Mouse (Mus musculus) CH12.LX (cell line): ENCODE data around the gene Mrpl39. TPM values are rescaled to one million over a fixed set of nuclear protein-coding genes. Genes with fewer than 3 reads are reported as not detected.

ENCODE experiments used
- DNase-seq: peaks from one replicate; pipeline ENCODE4 v3.0.0-alpha.2; 2013; ENCODE audit errors: extremely low read depth
- H3K27ac ChIP-seq: 2 replicates; pipeline ENCODE4 v1.5.1; 2012; ENCODE audit warnings: low read depth, mild to moderate bottlenecking, control low read depth, moderate library complexity; ENCODE audit not compliant: insufficient read depth
- H3K27me3 ChIP-seq: replicated peaks from 2 replicates; pipeline ENCODE3; 2012; ENCODE audit warnings: inconsistent platforms
- H3K36me3 ChIP-seq, 2 experiments: replicated peaks in 1 of 2; 2 replicates each; pipeline versions ENCODE3 to v1.6.1; 2012; ENCODE audit warnings: inconsistent platforms in 1 of 2, low read length in 1 of 2, mild to moderate bottlenecking in 1 of 2, mixed read lengths in 1 of 2, moderate library complexity in 1 of 2; ENCODE audit not compliant: control insufficient read depth in 1 of 2, insufficient read depth in 1 of 2
- H3K4me1 ChIP-seq, 2 experiments: 2 replicates each; pipeline ENCODE4 v1.6.1; 2012; ENCODE audit warnings: inconsistent platforms in 1 of 2, moderate library complexity in 1 of 2; ENCODE audit not compliant: insufficient read depth in 2 of 2, control insufficient read depth in 1 of 2
- H3K4me2 ChIP-seq: 2 replicates; pipeline ENCODE4 v1.6.1; 2012; ENCODE audit warnings: low read depth, mild to moderate bottlenecking, control low read depth; ENCODE audit not compliant: poor library complexity, insufficient read depth, severe bottlenecking
- H3K4me3 ChIP-seq, 3 experiments: fragments of 150-350 bp in 1 of 3; sonication (generic) in 1 of 3; replicated peaks in 1 of 3; 2 replicates each; pipeline versions ENCODE3 to v1.5.1; 2011 to 2012; ENCODE audit warnings: low read depth in 2 of 3, low read length in 2 of 3, mild to moderate bottlenecking in 2 of 3, moderate library complexity in 2 of 3, control low read depth in 1 of 3, improper control_type of control experiment in 1 of 3, inconsistent platforms in 1 of 3, mixed read lengths in 1 of 3; ENCODE audit not compliant: poor library complexity in 1 of 3
- H3K79me2 ChIP-seq: replicated peaks from 2 replicates; pipeline ENCODE4 v1.6.1; 2012; ENCODE audit warnings: mild to moderate bottlenecking, moderate library complexity; ENCODE audit not compliant: control insufficient read depth, poor library complexity, insufficient read depth, severe bottlenecking; ENCODE audit errors: extremely low read depth
- H3K9ac ChIP-seq: 2 replicates; pipeline ENCODE4 v1.6.1; 2012; ENCODE audit warnings: low read depth, mild to moderate bottlenecking, control low read depth, moderate library complexity; ENCODE audit not compliant: insufficient read depth
- H3K9me3 ChIP-seq: replicated peaks from 2 replicates; pipeline ENCODE3; 2012; ENCODE audit warnings: low read length, inconsistent platforms, mixed read lengths
- BHLHE40 ChIP-seq: IDR thresholded peaks from 2 replicates; pipeline ENCODE4 v1.6.1; 2011; ENCODE audit warnings: mild to moderate bottlenecking, low read depth, low read length, improper control_type of control experiment
- CTCF ChIP-seq, 2 experiments: IDR thresholded peaks in 1 of 2; conservative IDR thresholded peaks in 1 of 2; 2 replicates each; pipeline ENCODE4 v1.5.1; 2011 to 2012; ENCODE audit warnings: low read depth in 2 of 2, low read length in 2 of 2, improper control_type of control experiment in 1 of 2, inconsistent platforms in 1 of 2, mild to moderate bottlenecking in 1 of 2, moderate library complexity in 1 of 2
- E2F4 ChIP-seq: IDR thresholded peaks from 2 replicates; pipeline ENCODE4 v1.6.1; 2011; ENCODE audit warnings: low read depth, low read length, improper control_type of control experiment; ENCODE audit not compliant: insufficient replicate concordance
- GABPA ChIP-seq: IDR thresholded peaks from 2 replicates; pipeline ENCODE4 v1.6.1; 2012; ENCODE audit warnings: low read depth, low read length, improper control_type of control experiment, inconsistent platforms; ENCODE audit not compliant: insufficient replicate concordance
- IRF4 ChIP-seq: IDR thresholded peaks from 2 replicates; pipeline ENCODE4 v1.6.1; 2014; ENCODE audit warnings: low read depth, mild to moderate bottlenecking, inconsistent platforms, low read length, improper control_type of control experiment
- KAT2A ChIP-seq: IDR thresholded peaks from 2 replicates; pipeline ENCODE4 v1.6.1; 2012; ENCODE audit warnings: low read length, improper control_type of control experiment, inconsistent platforms; ENCODE audit not compliant: insufficient replicate concordance
- MAFK ChIP-seq: IDR thresholded peaks from 2 replicates; pipeline ENCODE4 v1.6.1; 2011; ENCODE audit warnings: low read length, improper control_type of control experiment; ENCODE audit not compliant: insufficient replicate concordance
- MAX ChIP-seq: IDR thresholded peaks from 2 replicates; pipeline ENCODE4 v1.6.1; 2011; ENCODE audit warnings: low read length, improper control_type of control experiment
- MAZ ChIP-seq: IDR thresholded peaks from 2 replicates; pipeline ENCODE4 v1.6.1; 2012; ENCODE audit warnings: low read depth, mild to moderate bottlenecking, inconsistent platforms, low read length, improper control_type of control experiment, moderate library complexity
- MEF2A ChIP-seq: IDR thresholded peaks from 2 replicates; pipeline ENCODE4 v1.6.1; 2014; ENCODE audit warnings: low read depth, mild to moderate bottlenecking, inconsistent platforms, low read length, improper control_type of control experiment, borderline replicate concordance
- MYC ChIP-seq: IDR thresholded peaks from 2 replicates; pipeline ENCODE4 v1.6.1; 2011; ENCODE audit warnings: low read depth, mild to moderate bottlenecking, improper control_type of control experiment, low read length
- NELFE ChIP-seq: IDR thresholded peaks from 2 replicates; pipeline ENCODE4 v1.6.1; 2011; ENCODE audit warnings: low read depth, low read length, improper control_type of control experiment
- PAX5 ChIP-seq: IDR thresholded peaks from 2 replicates; pipeline ENCODE4 v1.6.1; 2012; ENCODE audit warnings: low read length, inconsistent platforms, mixed read lengths
- POLR2A ChIP-seq: IDR thresholded peaks from 2 replicates; pipeline ENCODE4 v1.6.1; 2011; ENCODE audit warnings: low read depth, mild to moderate bottlenecking, improper control_type of control experiment, low read length
- POLR2AphosphoS2 ChIP-seq: IDR thresholded peaks from 2 replicates; pipeline ENCODE4 v1.6.1; 2011; ENCODE audit warnings: low read depth, low read length, improper control_type of control experiment
- RAD21 ChIP-seq: IDR thresholded peaks from 2 replicates; pipeline ENCODE4 v1.6.1; 2011; ENCODE audit warnings: low read depth, mild to moderate bottlenecking, low read length, improper control_type of control experiment, moderate library complexity
- RCOR1 ChIP-seq: conservative IDR thresholded peaks from 2 replicates; pipeline ENCODE4 v1.6.1; 2012; ENCODE audit warnings: low read depth, mild to moderate bottlenecking, inconsistent platforms, low read length, improper control_type of control experiment
- TCF12 ChIP-seq: IDR thresholded peaks from 2 replicates; pipeline ENCODE4 v1.6.1; 2014; ENCODE audit warnings: low read depth, mild to moderate bottlenecking, inconsistent platforms, low read length, improper control_type of control experiment
- USF1 ChIP-seq: IDR thresholded peaks from 2 replicates; pipeline ENCODE4 v1.6.1; 2014; ENCODE audit warnings: low read depth, mild to moderate bottlenecking, inconsistent platforms, low read length, improper control_type of control experiment
- USF2 ChIP-seq: conservative IDR thresholded peaks from 2 replicates; pipeline ENCODE4 v1.6.1; 2011; ENCODE audit warnings: low read depth, low read length, improper control_type of control experiment
- ZC3H11A ChIP-seq: IDR thresholded peaks from 2 replicates; pipeline ENCODE4 v1.6.1; 2012; ENCODE audit warnings: low read depth, mild to moderate bottlenecking, inconsistent platforms, low read length, improper control_type of control experiment
- ZNF384 ChIP-seq: IDR thresholded peaks from 2 replicates; pipeline ENCODE4 v1.6.1; 2012; ENCODE audit warnings: low read depth, low read length, improper control_type of control experiment, inconsistent platforms
- dilution Hi-C: fragments of 300-500 bp; cut with MboI; formaldehyde crosslinking; loops from 2 replicates; pipeline ENCODE4 v1.14.3; 2020; ENCODE audit warnings: low sequenced_read_pairs; ENCODE audit not compliant: extremely low pct_unique_long_range_greater_than_20kb, extremely low pct_ligation_motif_present
- in situ Hi-C: fragments of 300-500 bp; cut with MboI; formaldehyde crosslinking; loops from 3 replicates; pipeline ENCODE4 v1.14.3; 2019; ENCODE audit warnings: low sequenced_read_pairs, low pct_ligation_motif_present, low pct_unique_long_range_greater_than_20kb, mixed read lengths
- polyA plus RNA-seq: library from polyadenylated mRNA; unstranded; fragments of >175 nt; gene quantifications from 2 replicates; pipeline ENCODE4 v1.2.1, GENCODE M21; 2012; ENCODE audit warnings: low read depth; ENCODE audit not compliant: insufficient read length
- total RNA-seq, 2 experiments: library from RNA; depleted of rRNA; stranded (reverse); fragments of 300-350 nt in 1 of 2; fragments of >200 nt in 1 of 2; gene quantifications; 2 replicates each; pipeline ENCODE4 v1.2.3; 2012 to 2014

The Mrpl39 gene
- total and polyA plus RNA-seq, 3 experiments, result 102 to 123 (median 110) TPM

GRCm38 (mm10) chr16:84734806-84735165 is 756 bp downstream of the Mrpl39 start:
- no peaks in the 10 kb centered on the region for H3K27me3 ChIP-seq
- peak overlapping the region; percentile 78 for H3K9ac ChIP-seq
- in situ Hi-C loops (loop anchor here (10.0 kb wide), 1 partner anchor 100 kb away; the partner anchor contains the start of genes Atp5j and Gabpa), dilution Hi-C loops (no loop called here)
- no peaks in the 10 kb centered on the region for H3K9me3 ChIP-seq
- H3K4me2 ChIP-seq, result peak overlapping the region; percentile 100; the same call in 1 of the 2 replicates
- no peak overlapping the region for H3K27ac ChIP-seq
- H3K4me3 ChIP-seq, result peak overlapping the region; percentile 68 to 98 (median 86)
- peaks cover 16% of the 10 kb centered on the region for H3K79me2 ChIP-seq
- peaks cover 7 to 25% of the 10 kb centered on the region in 2 experiments for H3K4me1 ChIP-seq
- peak; percentile 17 for DNase-seq
- TF ChIP-seq PAX5, result no peak
- no peak for TF ChIP-seq TCF12
- no peak for TF ChIP-seq KAT2A
- TF ChIP-seq IRF4, result no peak
- no peak for TF ChIP-seq USF1
- no peak for TF ChIP-seq RCOR1
- no peak for TF ChIP-seq ZNF384
- no peak for TF ChIP-seq ZC3H11A
- no peak for TF ChIP-seq POLR2A
- no peak for TF ChIP-seq MAX
- TF ChIP-seq E2F4, result no peak
- no peak for TF ChIP-seq POLR2AphosphoS2
- no peak for TF ChIP-seq USF2
- no peak for TF ChIP-seq BHLHE40
- TF ChIP-seq NELFE, result no peak
- no peak for TF ChIP-seq MAFK
- TF ChIP-seq MAZ, result no peak
- TF ChIP-seq MYC, result no peak
- no peak for TF ChIP-seq CTCF (conservative IDR thresholded peaks at IDR 0.05 in 1 of 2, IDR thresholded peaks at IDR 0.05 in 1 of 2; ENCODE audit: low read depth in 2 of 2, low read length in 2 of 2)
- TF ChIP-seq GABPA, result no peak
- peaks cover 28 to 39% of the 10 kb centered on the region in 2 experiments for H3K36me3 ChIP-seq

GRCm38 (mm10) chr16:84720670-84721069 is 14.9 kb downstream of the Mrpl39 start:
- no peak for TF ChIP-seq RAD21
- no peak for TF ChIP-seq MEF2A
- H3K4me1 ChIP-seq, result peaks cover 10 to 14% of the 10 kb centered on the region in 2 experiments
- no peak for DNase-seq
- H3K79me2 ChIP-seq, result peaks cover 7% of the 10 kb centered on the region
- H3K4me2 ChIP-seq, result no peak overlapping the region
- peaks cover 3% of the 10 kb centered on the region for H3K9me3 ChIP-seq
- H3K4me3 ChIP-seq, result no peak overlapping the region
- H3K27ac ChIP-seq, result no peak overlapping the region
- no peaks in the 10 kb centered on the region for H3K27me3 ChIP-seq
- dilution Hi-C loops (no loop called here), in situ Hi-C loops (no loop called here)
- H3K36me3 ChIP-seq, result peaks cover 58 to 74% of the 10 kb centered on the region in 2 experiments
- H3K9ac ChIP-seq, result no peak overlapping the region
